Mouse (Mus musculus): Measurements from ENCODE around the gene Krtap1-4. TPM values are rescaled to one million over a fixed set of nuclear protein-coding genes. Genes with fewer than 3 reads are reported as not detected.

The Krtap1-4 gene
- polyA plus RNA-seq, 1 experiment from 2014 or later: not detected

DNA sequence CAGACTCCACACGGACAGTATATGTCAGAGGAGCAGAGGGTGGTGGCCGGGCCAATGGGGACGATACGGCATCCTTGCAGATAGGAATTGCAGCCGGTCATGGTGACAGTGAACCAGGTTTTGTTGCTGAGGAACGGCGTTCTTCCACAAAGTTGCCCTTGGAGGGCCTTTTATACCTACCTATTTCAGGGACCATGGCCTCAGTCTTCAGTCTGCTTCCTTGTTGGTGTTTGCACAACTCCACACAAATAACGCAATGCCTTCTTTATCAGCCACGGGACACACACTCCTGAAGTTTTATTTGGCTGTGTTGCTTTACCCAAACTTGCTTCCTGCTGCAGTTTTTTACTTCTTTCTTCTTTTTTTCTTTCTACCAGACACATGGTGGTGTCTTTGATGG lies 24.1 kb downstream of the Krtap1-4 start, which contains the start of gene Gm11939:
Gm11939 (minus strand) TSS at position 101 of the 400 bp plus-strand sequence.
- no peak for ATAC-seq (replicated peaks; ENCODE audit: insufficient number of reproducible peaks, low FRiP score, low TSS enrichment)
- Histone ChIP-seq H3K9me3 (replicated peaks; ENCODE audit: control insufficient read depth, low read length) (no peaks in the 10 kb centered on the region), H3K4me2 (no peak within 1 kb of the TSS), H3K36me3 (ENCODE audit: control insufficient read depth, insufficient read depth, low read length) (no peaks in the 10 kb centered on the region), H3K27me3 (ENCODE audit: control insufficient read depth, insufficient read depth, low read length) (no peaks in the 10 kb centered on the region), H3K9ac (ENCODE audit: low read depth, low read length) (no peak within 1 kb of the TSS), H3K4me3 (ENCODE audit: low read depth, low read length) (no peak within 1 kb of the TSS), H3K27ac (ENCODE audit: low read depth, low read length) (no peak within 1 kb of the TSS), H3K4me1 (ENCODE audit: control insufficient read depth, insufficient read depth, low read length) (no peaks in the 10 kb centered on the region)
- WGBS (ENCODE audit: insufficient replicate concordance): 81% methylated on average over 9 of the region's 9 CpGs

DNA sequence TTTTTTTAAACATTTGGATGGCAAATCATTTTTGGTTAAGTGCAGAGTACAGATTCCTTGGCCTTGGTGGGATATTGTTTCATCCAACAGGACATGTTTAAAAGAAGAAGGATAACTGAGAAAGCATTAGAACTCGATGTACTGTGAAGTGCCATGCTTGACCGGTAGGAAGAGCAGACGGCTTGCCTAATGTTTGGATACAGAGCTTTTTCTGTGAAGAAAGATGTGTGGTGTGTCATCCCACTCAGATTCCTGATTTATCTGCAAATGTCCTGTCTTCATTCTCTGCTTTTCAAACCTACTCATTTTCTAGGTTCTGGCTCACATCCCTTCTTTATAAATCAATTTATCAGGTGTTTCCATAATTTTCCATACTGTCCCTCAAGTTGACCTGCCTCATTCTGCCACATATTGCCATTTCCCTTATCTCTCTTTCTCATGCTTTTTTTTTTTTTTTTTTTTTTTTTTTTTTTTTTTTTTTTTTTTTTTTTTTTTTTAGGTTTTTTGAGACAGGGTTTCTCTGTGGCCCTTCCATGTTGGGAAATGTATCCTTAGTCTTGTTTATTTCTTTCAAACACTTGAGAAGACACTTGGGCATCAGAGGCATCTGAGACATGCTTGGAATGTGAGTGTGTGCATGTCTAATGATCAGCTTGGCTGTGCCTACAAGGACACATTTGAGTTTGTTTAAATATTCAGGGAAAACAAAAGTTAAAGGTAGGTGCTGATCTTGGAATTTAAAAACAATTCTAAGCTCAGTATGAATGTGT lies 25.3 kb downstream of the Krtap1-4 start:
- Histone ChIP-seq H3K4me2 (no peak overlapping the region), H3K9ac (ENCODE audit: low read depth, low read length) (no peak overlapping the region), H3K36me3 (ENCODE audit: control insufficient read depth, insufficient read depth, low read length) (no peaks in the 10 kb centered on the region), H3K9me3 (replicated peaks; ENCODE audit: control insufficient read depth, low read length) (no peaks in the 10 kb centered on the region), H3K27me3 (ENCODE audit: control insufficient read depth, insufficient read depth, low read length) (no peaks in the 10 kb centered on the region), H3K27ac (ENCODE audit: low read depth, low read length) (no peak overlapping the region), H3K4me3 (ENCODE audit: low read depth, low read length) (no peak overlapping the region), H3K4me1 (ENCODE audit: control insufficient read depth, insufficient read depth, low read length) (no peaks in the 10 kb centered on the region)
- WGBS (ENCODE audit: insufficient replicate concordance): 62% methylated on average over 3 of the region's 3 CpGs
- no peak for ATAC-seq (replicated peaks; ENCODE audit: insufficient number of reproducible peaks, low FRiP score, low TSS enrichment)

DNA sequence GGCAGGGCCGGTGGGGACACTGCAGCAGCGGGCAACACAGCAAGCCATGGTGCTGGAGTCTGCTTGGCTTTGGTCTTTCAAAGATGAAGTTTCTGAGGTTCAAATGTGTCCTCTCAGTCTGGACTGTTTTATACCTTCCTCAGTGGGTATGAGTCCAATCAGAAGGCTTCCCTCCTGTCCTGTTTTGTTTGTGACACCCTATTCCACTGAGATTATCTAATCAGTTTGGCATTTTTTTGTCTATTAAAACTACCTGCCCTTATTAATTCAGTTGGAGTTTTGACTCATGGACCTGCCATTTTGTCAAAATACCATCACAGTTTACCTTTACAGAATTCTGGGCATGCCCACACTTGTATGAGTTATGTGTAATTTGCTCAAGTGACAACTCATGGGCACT lies 26.7 kb downstream of the Krtap1-4 start, which contains the start of gene Krtap3-2:
Krtap3-2 (minus strand) TSS at position 101 of the 400 bp plus-strand sequence.
- no peaks in the 10 kb centered on the region for H3K9me3 ChIP-seq (replicated peaks; ENCODE audit: control insufficient read depth, low read length)
- no peak within 1 kb of the TSS for H3K4me3 ChIP-seq (ENCODE audit: low read depth, low read length)
- no peaks in the 10 kb centered on the region for H3K27me3 ChIP-seq (ENCODE audit: control insufficient read depth, insufficient read depth, low read length)
- no peak within 1 kb of the TSS for H3K4me2 ChIP-seq
- H3K9ac ChIP-seq (ENCODE audit: low read depth, low read length): no peak within 1 kb of the TSS
- no peaks in the 10 kb centered on the region for H3K36me3 ChIP-seq (ENCODE audit: control insufficient read depth, insufficient read depth, low read length)
- no peak within 1 kb of the TSS for H3K27ac ChIP-seq (ENCODE audit: low read depth, low read length)
- H3K4me1 ChIP-seq (ENCODE audit: control insufficient read depth, insufficient read depth, low read length): no peaks in the 10 kb centered on the region
- ATAC-seq (replicated peaks; ENCODE audit: insufficient number of reproducible peaks, low FRiP score, low TSS enrichment): no peak
- WGBS (ENCODE audit: insufficient replicate concordance): 73% methylated on average over 2 of the region's 2 CpGs

DNA sequence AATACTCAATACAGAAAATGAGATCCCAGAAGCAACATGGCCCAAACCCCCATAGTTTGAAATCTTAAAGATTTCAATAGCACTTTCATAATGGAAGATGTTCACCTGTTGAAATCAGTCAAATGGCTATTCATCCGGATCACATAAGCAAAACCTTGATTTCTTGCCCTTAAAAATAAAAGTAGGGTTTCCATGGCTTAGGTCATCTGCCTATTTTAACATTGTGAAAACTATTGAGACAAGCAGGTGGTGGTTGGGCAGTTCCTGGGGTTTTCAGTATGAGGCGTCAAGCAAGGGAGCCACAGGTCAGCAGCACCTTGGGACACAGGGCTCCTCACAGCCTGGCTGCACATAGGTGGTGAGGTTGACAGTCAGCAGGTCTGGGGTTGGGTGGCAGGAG lies 27.3 kb downstream of the Krtap1-4 start:
- H3K27ac ChIP-seq (ENCODE audit: low read depth, low read length): no peak overlapping the region
- no peak overlapping the region for H3K9ac ChIP-seq (ENCODE audit: low read depth, low read length)
- H3K4me1 ChIP-seq (ENCODE audit: control insufficient read depth, insufficient read depth, low read length): no peaks in the 10 kb centered on the region
- no peaks in the 10 kb centered on the region for H3K9me3 ChIP-seq (replicated peaks; ENCODE audit: control insufficient read depth, low read length)
- whole genome bisulfite sequencing (ENCODE audit: insufficient replicate concordance): 69% methylated on average over 2 of the region's 2 CpGs
- H3K4me2 ChIP-seq: no peak overlapping the region
- H3K36me3 ChIP-seq (ENCODE audit: control insufficient read depth, insufficient read depth, low read length): no peaks in the 10 kb centered on the region
- H3K4me3 ChIP-seq (ENCODE audit: low read depth, low read length): no peak overlapping the region
- ATAC-seq (replicated peaks; ENCODE audit: insufficient number of reproducible peaks, low FRiP score, low TSS enrichment): no peak
- no peaks in the 10 kb centered on the region for H3K27me3 ChIP-seq (ENCODE audit: control insufficient read depth, insufficient read depth, low read length)

DNA sequence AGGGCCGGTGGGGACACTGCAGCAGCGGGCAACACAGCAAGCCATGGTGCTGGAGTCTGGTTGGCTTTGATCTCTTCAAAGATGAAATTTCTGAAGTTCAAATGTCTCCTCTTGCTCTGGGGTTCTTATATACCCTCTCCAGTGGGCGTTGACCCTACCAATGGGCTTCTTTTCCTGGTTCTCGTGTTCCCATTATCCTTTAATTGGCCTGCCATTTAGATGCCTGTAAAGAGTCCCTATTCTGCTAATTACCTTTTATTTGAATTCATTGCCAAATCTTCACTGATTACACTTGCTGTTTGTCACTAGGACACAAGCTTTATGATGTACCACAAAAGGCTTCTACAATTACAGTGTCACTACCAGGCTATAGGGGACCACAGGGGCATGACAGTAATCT lies 32.7 kb downstream of the Krtap1-4 start, which contains the start of gene Krtap3-3:
Krtap3-3 (minus strand) TSS at position 101 of the 400 bp plus-strand sequence.
- H3K27me3 ChIP-seq (ENCODE audit: control insufficient read depth, insufficient read depth, low read length): no peaks in the 10 kb centered on the region
- H3K9me3 ChIP-seq (replicated peaks; ENCODE audit: control insufficient read depth, low read length): no peaks in the 10 kb centered on the region
- H3K4me3 ChIP-seq (ENCODE audit: low read depth, low read length): no peak within 1 kb of the TSS
- no peak within 1 kb of the TSS for H3K9ac ChIP-seq (ENCODE audit: low read depth, low read length)
- 76% methylated on average over 4 of the region's 4 CpGs for WGBS (ENCODE audit: insufficient replicate concordance)
- H3K36me3 ChIP-seq (ENCODE audit: control insufficient read depth, insufficient read depth, low read length): no peaks in the 10 kb centered on the region
- no peak within 1 kb of the TSS for H3K27ac ChIP-seq (ENCODE audit: low read depth, low read length)
- no peak within 1 kb of the TSS for H3K4me2 ChIP-seq
- H3K4me1 ChIP-seq (ENCODE audit: control insufficient read depth, insufficient read depth, low read length): no peaks in the 10 kb centered on the region
- no peak for ATAC-seq (replicated peaks; ENCODE audit: insufficient number of reproducible peaks, low FRiP score, low TSS enrichment)

DNA sequence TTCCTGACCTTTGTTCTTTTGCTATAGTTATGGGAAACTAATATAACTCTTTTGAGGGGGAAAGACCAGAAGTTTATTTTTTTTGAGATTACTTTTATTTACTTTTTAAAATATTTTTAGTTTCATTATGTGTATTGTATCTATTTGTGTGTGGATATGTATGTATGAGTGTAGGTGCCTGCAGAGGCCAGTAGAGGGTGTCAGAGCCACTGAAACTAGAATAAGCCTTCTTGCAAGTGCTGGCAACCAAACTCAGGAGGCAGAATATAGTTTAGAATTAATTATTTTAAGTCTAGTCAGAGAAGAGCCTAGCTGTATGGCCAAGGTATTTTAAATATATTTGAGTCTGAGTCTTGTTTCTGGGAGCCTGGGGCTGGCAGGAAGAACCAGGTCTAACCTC lies 35.6 kb downstream of the Krtap1-4 start:
- Histone ChIP-seq H3K27ac (ENCODE audit: low read depth, low read length) (no peak overlapping the region), H3K27me3 (ENCODE audit: control insufficient read depth, insufficient read depth, low read length) (no peaks in the 10 kb centered on the region), H3K4me3 (ENCODE audit: low read depth, low read length) (no peak overlapping the region), H3K9me3 (replicated peaks; ENCODE audit: control insufficient read depth, low read length) (no peaks in the 10 kb centered on the region), H3K4me1 (ENCODE audit: control insufficient read depth, insufficient read depth, low read length) (no peaks in the 10 kb centered on the region), H3K36me3 (ENCODE audit: control insufficient read depth, insufficient read depth, low read length) (no peaks in the 10 kb centered on the region), H3K9ac (ENCODE audit: low read depth, low read length) (no peak overlapping the region), H3K4me2 (no peak overlapping the region)
- ATAC-seq (replicated peaks; ENCODE audit: insufficient number of reproducible peaks, low FRiP score, low TSS enrichment): no peak

DNA sequence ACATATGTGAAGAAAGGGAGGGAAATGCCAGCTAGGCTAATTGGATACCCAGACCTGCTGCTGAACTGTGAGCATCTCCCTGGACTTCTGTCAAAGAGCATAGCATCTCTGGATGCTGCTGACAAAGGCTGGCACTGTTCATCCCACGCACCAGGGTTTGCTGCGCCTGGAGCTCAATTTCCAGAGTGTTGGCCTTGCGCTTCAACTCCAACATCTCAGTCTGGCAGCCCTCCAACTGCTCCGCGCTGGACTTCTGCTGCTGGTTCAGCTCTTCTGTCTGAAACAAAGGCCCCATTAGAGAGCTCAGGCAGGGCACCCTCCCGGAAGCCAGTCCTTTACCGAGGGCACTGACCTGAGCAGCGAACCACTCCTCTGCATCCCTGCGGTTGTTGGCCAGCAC lies 43.7 kb downstream of the Krtap1-4 start:
- H3K4me2 ChIP-seq: no peak overlapping the region
- ATAC-seq (replicated peaks; ENCODE audit: insufficient number of reproducible peaks, low FRiP score, low TSS enrichment): no peak
- H3K36me3 ChIP-seq (ENCODE audit: control insufficient read depth, insufficient read depth, low read length): no peaks in the 10 kb centered on the region
- H3K9ac ChIP-seq (ENCODE audit: low read depth, low read length): no peak overlapping the region
- no peaks in the 10 kb centered on the region for H3K9me3 ChIP-seq (replicated peaks; ENCODE audit: control insufficient read depth, low read length)
- no peaks in the 10 kb centered on the region for H3K4me1 ChIP-seq (ENCODE audit: control insufficient read depth, insufficient read depth, low read length)
- no peak overlapping the region for H3K27ac ChIP-seq (ENCODE audit: low read depth, low read length)
- H3K27me3 ChIP-seq (ENCODE audit: control insufficient read depth, insufficient read depth, low read length): no peaks in the 10 kb centered on the region
- 69% methylated on average over 9 of the region's 9 CpGs for WGBS (ENCODE audit: insufficient replicate concordance)
- H3K4me3 ChIP-seq (ENCODE audit: low read depth, low read length): no peak overlapping the region
